Mouse (Mus musculus) limb, embryonic 11.5 days (tissue): ENCODE results near the gene Tle4. TPM values are rescaled to one million over a fixed set of nuclear protein-coding genes. Genes with fewer than 3 reads are reported as not detected.

Source experiments
- ATAC-seq: fragments of 200-750 bp; cut with Nextera tagmentation; 2 replicates; pipeline ENCODE4 v1.8.0; 2017; ENCODE audit warnings: low read depth; ENCODE audit not compliant: insufficient number of reproducible peaks, low FRiP score, low TSS enrichment
- DNase-seq: peaks from one replicate; pipeline ENCODE4 v3.0.0-alpha.2; 2015; ENCODE audit warnings: low spot score
- H3K27ac ChIP-seq: fragments of 300-500 bp; sonication (generic); replicated peaks from 2 replicates; pipeline ENCODE4 v1.5.1; 2014; ENCODE audit warnings: low read depth, mild to moderate bottlenecking, low read length
- H3K27me3 ChIP-seq: fragments of 300-500 bp; sonication (generic); 2 replicates; pipeline ENCODE4 v1.6.1; 2014; ENCODE audit warnings: mild to moderate bottlenecking, low read length, mixed read lengths; ENCODE audit not compliant: control insufficient read depth, insufficient read depth
- H3K36me3 ChIP-seq: fragments of 300-500 bp; sonication (generic); 2 replicates; pipeline ENCODE4 v1.6.1; 2014; ENCODE audit warnings: mild to moderate bottlenecking, low read length, moderate library complexity, mixed read lengths; ENCODE audit not compliant: control insufficient read depth, insufficient read depth
- H3K4me1 ChIP-seq: fragments of 300-500 bp; sonication (generic); 2 replicates; pipeline ENCODE4 v1.6.1; 2014; ENCODE audit warnings: low read length, mixed read lengths; ENCODE audit not compliant: control insufficient read depth, insufficient read depth
- H3K4me2 ChIP-seq: fragments of 300-500 bp; sonication (generic); 2 replicates; pipeline ENCODE4 v1.6.1; 2014; ENCODE audit warnings: low read depth, mild to moderate bottlenecking, moderate library complexity; ENCODE audit not compliant: severe bottlenecking
- H3K4me3 ChIP-seq: fragments of 300-500 bp; sonication (generic); 2 replicates; pipeline ENCODE4 v1.5.1; 2014; ENCODE audit warnings: low read depth, low read length
- H3K9ac ChIP-seq: fragments of 300-500 bp; sonication (generic); 2 replicates; pipeline ENCODE4 v1.6.1; 2014; ENCODE audit warnings: mild to moderate bottlenecking, low read length
- H3K9me3 ChIP-seq: fragments of 300-500 bp; sonication (generic); 2 replicates; pipeline ENCODE4 v1.6.1; 2016; ENCODE audit warnings: low read length; ENCODE audit not compliant: control insufficient read depth
- WGBS: fragments of 180-500 bp; shearing (Covaris S2); extraction: QIAGEN DNeasy Blood & Tissue Kit; methylation state at CpG from one replicate; pipeline ENCODE4 v1.1.7; 2014; 5-methylcytosine and 5-hydroxymethylcytosine counted together
- polyA plus RNA-seq: library from polyadenylated mRNA; unstranded; fragments of >200 nt; fragmentation: Nextera tagmentation; extraction: Ambion mirVana; gene quantifications from 2 replicates; pipeline ENCODE4 v1.2.1, GENCODE M21; 2014

The Tle4 gene
- polyA plus RNA-seq, 1 experiment from 2014 or later: 29.0 TPM

- no peak for DNase-seq
Observed at GRCm38 (mm10) chr19:14619814-14620213, 22.0 kb upstream of the Tle4 start.

GRCm38 (mm10) chr19:14614816-14615215, 17.0 kb upstream of the Tle4 start:
- no peak overlapping the region for H3K27ac ChIP-seq
- WGBS: 83% methylated on average over 5 of the region's 5 CpGs
- no peak for ATAC-seq

More at GRCm38 (mm10) chr19:14619814-14620213, 22.0 kb upstream of the Tle4 start:
- H3K27ac ChIP-seq: no peak overlapping the region
- no peaks in the 10 kb centered on the region for H3K9me3 ChIP-seq
- no peak overlapping the region for H3K9ac ChIP-seq
- ATAC-seq: no peak
- H3K4me3 ChIP-seq: no peak overlapping the region
- no peaks in the 10 kb centered on the region for H3K4me1 ChIP-seq
- H3K4me2 ChIP-seq: no peak overlapping the region
- H3K36me3 ChIP-seq: no peaks in the 10 kb centered on the region
- no peaks in the 10 kb centered on the region for H3K27me3 ChIP-seq

GRCm38 (mm10) chr19:14610542-14611317, 12.9 kb upstream of the Tle4 start:
- Histone ChIP-seq H3K4me3 (no peak overlapping the region), H3K27ac (no peak overlapping the region), H3K36me3 (no peaks in the 10 kb centered on the region), H3K4me1 (no peaks in the 10 kb centered on the region), H3K27me3 (no peaks in the 10 kb centered on the region), H3K4me2 (no peak overlapping the region), H3K9me3 (no peaks in the 10 kb centered on the region), H3K9ac (no peak overlapping the region)
- 54% methylated on average over 8 of the region's 8 CpGs for WGBS
- ATAC-seq (no peak), DNase-seq (no peak)

More at GRCm38 (mm10) chr19:14614816-14615215, 17.0 kb upstream of the Tle4 start:
- DNase-seq: no peak
- Histone ChIP-seq H3K9ac (no peak overlapping the region), H3K36me3 (no peaks in the 10 kb centered on the region), H3K27me3 (no peaks in the 10 kb centered on the region), H3K4me2 (no peak overlapping the region), H3K9me3 (no peaks in the 10 kb centered on the region), H3K4me1 (no peaks in the 10 kb centered on the region), H3K4me3 (no peak overlapping the region)

- WGBS: 68% methylated on average over 1 of the region's 1 CpGs
Observed at GRCm38 (mm10) chr19:14600841-14601240, 3.0 kb upstream of the Tle4 start.

GRCm38 (mm10) chr19:14600354-14600753, 2.5 kb upstream of the Tle4 start:
- no peak overlapping the region for H3K4me2 ChIP-seq
- no peaks in the 10 kb centered on the region for H3K36me3 ChIP-seq
- WGBS: 40% methylated on average over 3 of the region's 3 CpGs
- 0 out of 2 replicates have a peak, but pooled peaks cover 3% of the 10 kb centered on the region for H3K27me3 ChIP-seq
- no peak overlapping the region for H3K9ac ChIP-seq
- DNase-seq: no peak
- no peaks in the 10 kb centered on the region for H3K9me3 ChIP-seq
- no peak for ATAC-seq
- no peak overlapping the region for H3K27ac ChIP-seq
- H3K4me1 ChIP-seq: peaks cover 15% of the 10 kb centered on the region
- H3K4me3 ChIP-seq: no peak overlapping the region

More at GRCm38 (mm10) chr19:14600841-14601240, 3.0 kb upstream of the Tle4 start:
- peaks cover 12% of the 10 kb centered on the region for H3K4me1 ChIP-seq
- H3K4me2 ChIP-seq: no peak overlapping the region
- H3K36me3 ChIP-seq: no peaks in the 10 kb centered on the region
- H3K4me3 ChIP-seq: no peak overlapping the region
- H3K27me3 ChIP-seq: 0 out of 2 replicates have a peak, but pooled peaks cover 3% of the 10 kb centered on the region
- no peaks in the 10 kb centered on the region for H3K9me3 ChIP-seq
- no peak for ATAC-seq
- H3K27ac ChIP-seq: no peak overlapping the region
- no peak overlapping the region for H3K9ac ChIP-seq
- no peak for DNase-seq

GRCm38 (mm10) chr19:14599851-14600251, 2.0 kb upstream of the Tle4 start:
- no peak for DNase-seq
- 36% methylated on average over 8 of the region's 8 CpGs for WGBS
- peaks cover 16% of the 10 kb centered on the region for H3K4me1 ChIP-seq
- no peak overlapping the region for H3K27ac ChIP-seq
- H3K4me2 ChIP-seq: no peak overlapping the region
- H3K36me3 ChIP-seq: no peaks in the 10 kb centered on the region
- no peak overlapping the region for H3K4me3 ChIP-seq
- 0 out of 2 replicates have a peak, but pooled peaks cover 3% of the 10 kb centered on the region for H3K27me3 ChIP-seq
- H3K9ac ChIP-seq: no peak overlapping the region
- no peaks in the 10 kb centered on the region for H3K9me3 ChIP-seq
- ATAC-seq: no peak

GRCm38 (mm10) chr19:14598690-14599288, 938 bp upstream of the Tle4 start:
- under 1% methylated on average over 46 of the region's 46 CpGs for WGBS
- peak overlapping the region; percentile 75 for H3K4me2 ChIP-seq
- DNase-seq: no peak
- H3K4me1 ChIP-seq: peaks cover 16% of the 10 kb centered on the region
- peak overlapping the region; percentile 65 for H3K9ac ChIP-seq
- H3K27me3 ChIP-seq: 0 out of 2 replicates have a peak, but pooled peaks cover 3% of the 10 kb centered on the region
- H3K9me3 ChIP-seq: no peaks in the 10 kb centered on the region
- no peaks in the 10 kb centered on the region for H3K36me3 ChIP-seq
- peak; percentile 46 for ATAC-seq
- peak overlapping the region; percentile 48 for H3K4me3 ChIP-seq
- peak overlapping the region; percentile 73 for H3K27ac ChIP-seq

- H3K4me1 ChIP-seq: peaks cover 18% of the 10 kb centered on the region
- peak overlapping the region; percentile 82 for H3K9ac ChIP-seq
- H3K4me2 ChIP-seq: peak overlapping the region; percentile 61
- no peaks in the 10 kb centered on the region for H3K27me3 ChIP-seq
- H3K36me3 ChIP-seq: no peaks in the 10 kb centered on the region
- ATAC-seq: no peak
- peak; percentile 71 for DNase-seq
- under 1% methylated on average over 100 of the region's 120 CpGs for WGBS
- H3K4me3 ChIP-seq: peak overlapping the region; percentile 58
- peak overlapping the region; percentile 93 for H3K27ac ChIP-seq
- no peaks in the 10 kb centered on the region for H3K9me3 ChIP-seq
Observed at GRCm38 (mm10) chr19:14596941-14597916, 622 bp downstream of the Tle4 start.
